Mouse (Mus musculus): ENCODE measurements around the gene Coro1c. TPM values are rescaled to one million over a fixed set of nuclear protein-coding genes. Genes with fewer than 3 reads are reported as not detected.
"Not testable (repeated sequence)": the region's sequence is repeated elsewhere in the genome, so short reads cannot be mapped to it uniquely, and the experiment has no call there.

Coro1c gene
- polyA plus RNA-seq, 1 experiment, result 2.0 TPM

DNA sequence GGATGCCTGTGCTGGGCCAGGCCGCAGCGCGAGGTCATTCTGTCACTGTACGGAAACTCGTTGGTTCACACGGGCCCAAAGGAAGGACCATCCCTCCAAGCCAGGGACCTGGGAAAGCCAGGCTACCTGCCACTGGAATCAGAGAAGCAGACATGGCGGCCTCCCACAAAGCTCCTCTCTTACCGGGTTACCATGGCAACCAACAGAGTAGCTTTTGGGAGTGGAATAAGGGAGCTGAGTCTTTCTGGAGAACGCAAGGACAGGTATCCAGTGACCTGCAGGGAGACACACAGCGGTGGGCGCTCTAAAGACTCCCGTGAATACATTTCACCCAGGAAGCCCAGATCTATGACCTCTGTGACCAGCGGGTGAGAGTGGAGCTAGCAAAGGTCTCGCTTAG is 90.0 kb downstream of the Coro1c start:
- H3K27me3 ChIP-seq (ENCODE audit: control insufficient read depth), result peaks cover 8% of the 10 kb centered on the region
- H3K4me3 ChIP-seq (replicated peaks), result no peak overlapping the region
- TF ChIP-seq TAL1 (IDR thresholded peaks at IDR 0.05; ENCODE audit: low read length) (no peak), GATA1 (IDR thresholded peaks at IDR 0.05; ENCODE audit: low read length) (no peak)
- H3K9me3 ChIP-seq (ENCODE audit: control insufficient read depth, low read length), result no peaks in the 10 kb centered on the region
- peaks cover 5% of the 10 kb centered on the region for H3K4me1 ChIP-seq (ENCODE audit: control insufficient read depth)
- H3K36me3 ChIP-seq (ENCODE audit: control insufficient read depth), result no peaks in the 10 kb centered on the region

DNA sequence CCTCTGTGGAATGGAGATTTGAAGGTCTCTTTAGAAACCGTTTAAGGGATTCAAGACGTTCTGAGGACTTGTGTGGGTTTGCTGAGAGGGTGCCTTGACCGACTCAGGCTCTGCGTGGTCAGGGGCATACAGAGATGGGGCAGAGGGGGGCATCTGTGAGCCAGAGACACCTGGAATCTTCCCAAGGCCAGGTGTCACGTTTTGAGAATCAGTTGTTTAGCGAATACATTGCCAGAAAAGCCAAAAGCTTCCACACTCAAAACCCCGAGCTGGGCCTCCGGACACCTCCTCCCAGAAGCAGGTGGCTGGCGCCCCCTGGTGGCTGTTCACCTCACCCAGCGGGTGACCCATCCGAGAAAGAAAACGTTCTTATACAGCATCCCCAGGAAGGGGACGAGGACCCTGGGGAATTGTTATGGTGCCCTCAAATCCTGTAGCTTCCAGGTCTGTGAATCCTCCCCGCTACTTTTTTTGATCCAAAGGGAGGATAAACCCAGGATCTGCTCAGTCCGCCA is 92.9 kb downstream of the Coro1c start:
- Histone ChIP-seq H3K36me3 (ENCODE audit: control insufficient read depth) (no peaks in the 10 kb centered on the region), H3K4me1 (ENCODE audit: control insufficient read depth) (peaks cover 5% of the 10 kb centered on the region), H3K27me3 (ENCODE audit: control insufficient read depth) (peaks cover 8% of the 10 kb centered on the region), H3K4me3 (replicated peaks) (no peak overlapping the region), H3K9me3 (ENCODE audit: control insufficient read depth, low read length) (peaks cover 7% of the 10 kb centered on the region)
- no peak for TF ChIP-seq TAL1 (IDR thresholded peaks at IDR 0.05; ENCODE audit: low read length)
- TF ChIP-seq GATA1 (IDR thresholded peaks at IDR 0.05; ENCODE audit: low read length), result no peak

DNA sequence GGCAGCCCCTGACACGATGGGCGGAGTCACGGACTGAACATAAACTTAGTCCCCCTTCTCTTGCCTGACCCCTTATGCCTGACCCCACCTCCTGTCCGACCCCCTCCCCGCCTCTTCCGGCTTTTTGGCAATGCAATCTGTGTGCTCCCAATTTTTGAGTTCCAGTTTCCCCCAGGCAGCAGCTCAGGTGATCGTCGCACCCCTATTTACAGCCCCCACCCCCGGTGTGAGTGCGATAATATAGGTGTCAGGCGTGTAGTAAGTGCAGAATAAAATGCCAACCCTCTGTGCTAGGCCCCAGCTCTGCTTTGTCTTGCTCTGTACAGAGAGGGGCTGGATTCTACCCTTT is 93.5 kb downstream of the Coro1c start:
- no peak for TF ChIP-seq TAL1 (IDR thresholded peaks at IDR 0.05; ENCODE audit: low read length)
- no peak for TF ChIP-seq GATA1 (IDR thresholded peaks at IDR 0.05; ENCODE audit: low read length)
- peaks cover 5% of the 10 kb centered on the region for H3K4me1 ChIP-seq (ENCODE audit: control insufficient read depth)
- peaks cover 8% of the 10 kb centered on the region for H3K27me3 ChIP-seq (ENCODE audit: control insufficient read depth)
- H3K4me3 ChIP-seq (replicated peaks), result no peak overlapping the region
- H3K36me3 ChIP-seq (ENCODE audit: control insufficient read depth), result no peaks in the 10 kb centered on the region
- H3K9me3 ChIP-seq (ENCODE audit: control insufficient read depth, low read length), result peaks cover 7% of the 10 kb centered on the region

DNA sequence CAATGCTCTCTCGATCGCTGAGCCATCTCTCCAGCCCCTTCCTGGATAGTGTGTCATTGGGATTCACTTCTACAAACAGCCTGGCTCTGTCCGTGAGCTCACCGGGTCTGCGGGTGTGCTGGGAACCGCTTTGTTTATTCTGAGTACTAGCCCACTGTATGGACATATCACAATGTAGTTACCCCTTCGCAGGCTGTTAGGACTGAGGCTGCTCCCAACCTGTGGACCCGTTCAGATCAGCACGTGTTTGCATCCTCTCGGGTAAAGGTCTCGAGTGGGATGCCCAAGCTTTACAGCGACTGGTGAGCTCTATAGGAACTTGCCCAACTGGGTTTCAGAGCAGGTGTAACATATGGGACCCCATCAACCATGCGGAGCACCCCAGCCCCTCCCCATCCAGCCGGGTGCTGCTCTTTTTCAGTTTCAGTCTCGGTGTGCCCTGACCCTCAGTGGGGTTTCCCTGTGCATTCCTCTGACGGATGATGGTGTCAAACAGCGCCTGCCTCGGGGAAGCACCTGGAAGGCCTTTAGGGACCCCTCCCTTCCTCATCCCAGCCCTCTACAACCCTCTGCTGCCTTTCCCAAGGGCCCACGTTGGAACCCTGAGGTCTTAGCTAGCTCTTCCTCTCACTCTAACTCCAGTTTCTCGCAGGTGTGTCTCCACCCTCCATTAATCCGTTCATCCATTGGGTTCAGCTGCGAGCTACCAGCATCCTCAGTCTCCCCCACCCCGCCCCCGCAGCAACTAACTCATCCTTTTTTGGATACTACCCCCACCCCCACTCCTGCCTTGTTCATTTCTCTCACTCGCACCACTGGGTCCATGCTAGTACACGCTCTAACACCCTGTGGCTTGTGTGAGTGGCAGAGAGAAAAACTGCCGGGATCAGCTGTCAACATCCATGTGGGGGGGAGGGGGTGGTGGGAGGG is 94.2 kb downstream of the Coro1c start:
- TF ChIP-seq TAL1 (IDR thresholded peaks at IDR 0.05; ENCODE audit: low read length) (no peak), GATA1 (IDR thresholded peaks at IDR 0.05; ENCODE audit: low read length) (no peak)
- Histone ChIP-seq H3K27me3 (ENCODE audit: control insufficient read depth) (peaks cover 8% of the 10 kb centered on the region), H3K4me1 (ENCODE audit: control insufficient read depth) (peaks cover 5% of the 10 kb centered on the region), H3K36me3 (ENCODE audit: control insufficient read depth) (no peaks in the 10 kb centered on the region), H3K4me3 (replicated peaks) (no peak overlapping the region), H3K9me3 (ENCODE audit: control insufficient read depth, low read length) (peaks cover 7% of the 10 kb centered on the region)

DNA sequence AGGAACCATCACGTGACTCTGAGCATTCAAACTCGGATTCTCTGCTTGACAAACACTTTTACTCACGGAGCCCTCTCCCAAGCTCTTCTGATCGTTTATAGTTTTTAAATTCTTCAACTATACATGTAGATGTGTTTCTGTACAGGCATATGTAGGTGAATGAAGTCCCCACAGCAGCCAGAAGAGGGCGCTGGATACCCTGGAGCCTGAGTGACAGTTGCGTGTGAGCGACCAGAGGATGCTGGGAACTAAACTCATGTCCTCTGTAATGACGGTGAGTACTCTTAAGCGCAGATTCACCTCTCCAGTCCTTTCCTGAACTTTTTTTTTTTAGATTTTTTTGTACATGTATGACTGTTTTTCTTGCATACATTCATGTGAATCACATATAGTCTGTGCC is 95.0 kb downstream of the Coro1c start:
- TF ChIP-seq TAL1 (IDR thresholded peaks at IDR 0.05; ENCODE audit: low read length) (no peak), GATA1 (IDR thresholded peaks at IDR 0.05; ENCODE audit: low read length) (no peak)

DNA sequence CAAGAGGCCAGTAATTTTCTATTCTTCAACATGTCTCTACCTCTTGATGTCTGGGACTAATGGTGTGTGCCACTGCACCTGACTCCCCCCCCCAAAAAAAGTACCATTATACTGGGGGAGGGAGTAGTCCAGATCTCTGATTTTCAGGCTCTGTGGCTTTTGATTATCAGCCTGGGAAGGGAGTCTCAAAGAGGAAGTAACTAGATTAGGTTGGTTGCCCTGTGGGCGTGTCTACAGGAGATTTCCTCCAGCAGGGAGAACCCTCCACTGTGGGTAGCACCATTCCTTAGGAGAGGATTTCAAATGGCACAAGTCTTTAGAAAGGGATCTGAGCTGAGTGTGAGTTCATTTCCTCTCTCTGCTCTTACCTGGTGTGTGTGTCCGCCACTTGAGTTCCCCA is 95.9 kb downstream of the Coro1c start:
- H3K9me3 ChIP-seq (ENCODE audit: control insufficient read depth, low read length), result peaks cover 7% of the 10 kb centered on the region
- H3K36me3 ChIP-seq (ENCODE audit: control insufficient read depth), result no peaks in the 10 kb centered on the region
- H3K4me1 ChIP-seq (ENCODE audit: control insufficient read depth), result peaks cover 5% of the 10 kb centered on the region
- TF ChIP-seq TAL1 (IDR thresholded peaks at IDR 0.05; ENCODE audit: low read length), result no peak
- TF ChIP-seq GATA1 (IDR thresholded peaks at IDR 0.05; ENCODE audit: low read length), result no peak
- H3K4me3 ChIP-seq (replicated peaks), result no peak overlapping the region
- H3K27me3 ChIP-seq (ENCODE audit: control insufficient read depth), result peaks cover 8% of the 10 kb centered on the region

More for the DNA sequence above, 95.0 kb downstream of the Coro1c start:
- H3K4me3 ChIP-seq (replicated peaks), result no peak overlapping the region
- H3K36me3 ChIP-seq (ENCODE audit: control insufficient read depth), result no peaks in the 10 kb centered on the region
- peaks cover 8% of the 10 kb centered on the region for H3K27me3 ChIP-seq (ENCODE audit: control insufficient read depth)
- peaks cover 5% of the 10 kb centered on the region for H3K4me1 ChIP-seq (ENCODE audit: control insufficient read depth)
- H3K9me3 ChIP-seq (ENCODE audit: control insufficient read depth, low read length), result peaks cover 7% of the 10 kb centered on the region

DNA sequence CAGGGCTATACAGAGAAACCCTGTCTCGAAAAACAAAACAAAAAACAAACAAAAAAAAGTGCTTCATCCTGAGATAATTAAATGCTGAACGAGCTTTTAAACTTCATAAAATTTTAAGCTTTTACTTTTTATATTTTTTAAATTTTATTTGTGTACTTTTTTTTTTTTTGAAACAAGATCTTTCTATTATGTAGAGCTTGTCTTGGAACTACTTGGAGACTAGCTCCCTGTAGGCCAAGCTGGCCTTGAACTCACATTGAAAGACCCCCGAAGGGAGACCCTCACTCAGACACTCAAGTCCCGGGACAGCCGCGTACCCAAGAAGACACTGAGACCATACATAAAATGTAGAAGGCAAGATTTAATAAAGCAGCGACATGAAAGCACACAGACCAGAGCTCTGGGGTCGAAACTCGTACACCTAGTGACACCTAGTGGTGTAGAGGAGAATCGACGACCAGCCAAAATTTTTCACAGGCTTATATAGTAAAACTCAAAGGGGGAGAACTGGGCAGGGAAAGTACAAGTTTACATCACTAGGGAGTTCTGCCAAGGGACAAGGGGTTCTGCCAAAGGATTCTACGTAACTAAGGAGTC is 96.6 kb downstream of the Coro1c start:
- H3K27me3 ChIP-seq (ENCODE audit: control insufficient read depth); H3K36me3 ChIP-seq (ENCODE audit: control insufficient read depth); H3K4me3 ChIP-seq (replicated peaks); H3K4me1 ChIP-seq (ENCODE audit: control insufficient read depth); H3K9me3 ChIP-seq (ENCODE audit: control insufficient read depth, low read length): not testable (repeated sequence)

DNA sequence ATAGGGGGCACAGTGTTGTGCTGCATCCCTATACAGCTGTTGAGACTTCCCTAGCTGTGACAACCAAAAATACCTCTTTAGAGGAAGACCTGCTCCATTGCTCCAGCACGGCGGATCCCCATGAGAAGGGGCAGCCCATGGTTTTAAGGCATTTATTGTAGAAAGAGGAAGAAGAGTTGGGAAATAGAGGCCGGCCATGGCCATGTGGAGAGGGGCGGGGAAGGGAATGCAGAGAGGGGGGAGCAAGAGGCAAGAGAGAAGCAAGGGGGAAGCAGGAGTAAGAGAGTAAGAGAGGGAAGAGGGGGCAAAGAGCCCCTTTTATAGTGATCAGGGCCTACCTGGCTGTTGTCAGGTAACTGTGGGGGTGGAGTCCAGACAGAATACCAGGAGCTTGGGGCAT is 98.4 kb downstream of the Coro1c start:
- TF ChIP-seq GATA1 (IDR thresholded peaks at IDR 0.05; ENCODE audit: low read length), result no peak
- Histone ChIP-seq H3K36me3 (ENCODE audit: control insufficient read depth) (no peaks in the 10 kb centered on the region), H3K4me1 (ENCODE audit: control insufficient read depth) (no peaks in the 10 kb centered on the region), H3K9me3 (ENCODE audit: control insufficient read depth, low read length) (peaks cover 7% of the 10 kb centered on the region), H3K4me3 (replicated peaks) (no peak overlapping the region), H3K27me3 (ENCODE audit: control insufficient read depth) (peaks cover 10% of the 10 kb centered on the region)

DNA sequence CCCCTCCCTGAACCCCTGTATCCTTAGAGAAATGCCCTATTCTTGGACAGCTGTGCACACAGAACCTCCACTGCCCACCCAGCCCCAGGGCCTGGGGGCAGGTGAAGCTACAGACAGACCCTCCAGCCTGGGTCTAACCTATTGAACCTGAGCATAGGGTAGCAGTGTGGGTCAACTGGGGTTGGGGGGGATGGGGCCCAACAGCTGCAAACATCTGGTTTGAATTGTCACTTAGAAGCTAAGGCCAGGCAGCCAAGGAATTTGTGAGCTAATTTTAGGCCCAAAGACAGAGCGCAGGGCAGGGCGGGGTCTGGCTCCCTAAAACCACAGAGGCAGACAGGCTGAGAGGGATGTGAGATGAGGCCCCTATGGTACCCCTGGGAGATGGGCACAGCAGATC is 100.4 kb downstream of the Coro1c start:
- TF ChIP-seq TAL1 (IDR thresholded peaks at IDR 0.05; ENCODE audit: low read length), result no peak
- TF ChIP-seq GATA1 (IDR thresholded peaks at IDR 0.05; ENCODE audit: low read length), result no peak
- Histone ChIP-seq H3K4me1 (ENCODE audit: control insufficient read depth) (no peaks in the 10 kb centered on the region; the same call in 1 of the 2 replicates), H3K27me3 (ENCODE audit: control insufficient read depth) (peaks cover 2% of the 10 kb centered on the region; the same call in 1 of the 2 replicates), H3K4me3 (replicated peaks) (no peak overlapping the region), H3K9me3 (ENCODE audit: control insufficient read depth, low read length) (peaks cover 7% of the 10 kb centered on the region), H3K36me3 (ENCODE audit: control insufficient read depth) (no peaks in the 10 kb centered on the region)
